Mouse (Mus musculus): Measurements from ENCODE around the gene Fbxl18. TPM values are rescaled to one million over a fixed set of nuclear protein-coding genes. Genes with fewer than 3 reads are reported as not detected.

Fbxl18 gene
- polyA plus RNA-seq, 1 experiment from 2014 or later, result 13.0 TPM

DNA sequence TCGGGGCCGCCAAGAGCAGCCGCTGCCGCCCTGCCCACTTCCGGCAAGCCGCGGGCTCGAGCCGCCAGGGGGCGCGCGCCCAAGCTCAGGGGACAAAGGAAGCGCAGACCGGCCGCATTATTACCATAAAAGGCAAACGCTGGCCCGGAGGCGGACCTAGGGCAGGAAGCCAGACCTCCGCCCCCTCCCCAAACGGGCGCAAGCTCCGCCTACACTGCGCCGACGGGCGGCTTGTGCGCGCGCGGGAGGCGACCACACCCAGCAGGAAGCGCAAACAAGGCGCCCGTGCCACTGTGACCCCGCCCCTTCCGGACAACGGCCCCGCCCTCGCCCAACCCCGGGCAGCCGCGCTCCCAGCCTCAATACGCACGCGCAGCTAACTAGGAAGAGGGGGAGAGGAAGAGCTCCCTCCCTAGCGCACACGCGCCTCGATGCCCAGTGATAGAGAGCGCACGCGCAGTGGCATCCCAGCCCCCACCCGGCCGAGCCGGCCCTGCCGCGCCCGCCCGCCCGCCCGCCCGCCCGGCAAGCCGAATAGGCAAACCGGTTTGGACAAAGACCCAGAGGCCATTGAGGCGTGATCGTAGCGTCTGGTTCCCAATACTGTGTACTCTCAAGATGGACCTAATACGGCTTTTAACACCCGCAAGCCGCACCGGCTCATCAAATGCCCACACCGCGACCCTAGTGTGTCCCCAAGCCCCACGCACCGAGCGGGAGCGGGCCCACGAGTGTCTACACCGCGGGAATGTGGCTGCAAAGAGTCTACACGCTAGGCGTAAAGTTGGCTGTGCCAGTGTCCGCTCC is 10.7 kb upstream of the Fbxl18 start:
- Histone ChIP-seq H3K4me1 (replicated peaks) (peaks cover 56% of the 10 kb centered on the region), H3K9me3 (no peaks in the 10 kb centered on the region), H3K4me2 (peak overlapping the region; percentile 76), H3K36me3 (peaks cover 44% of the 10 kb centered on the region), H3K9ac (replicated peaks) (peak overlapping the region; percentile 100), H3K27me3 (no peaks in the 10 kb centered on the region), H3K27ac (peak overlapping the region; percentile 100), H3K4me3 (replicated peaks) (peak overlapping the region; percentile 98)
- peak; percentile 74 for ATAC-seq (ENCODE audit: insufficient number of reproducible peaks, insufficient read depth, low FRiP score, low TSS enrichment, low read depth)
- under 1% methylated on average over 84 of the region's 84 CpGs for WGBS

GRCm38 (mm10) chr5:142905038-142905695 is 9.9 kb upstream of the Fbxl18 start:
- H3K4me1 ChIP-seq (replicated peaks), result peaks cover 55% of the 10 kb centered on the region
- H3K27ac ChIP-seq, result peak overlapping the region; percentile 100
- no peaks in the 10 kb centered on the region for H3K9me3 ChIP-seq
- WGBS, result 7% methylated on average over 27 of the region's 27 CpGs
- peak overlapping the region; percentile 100 for H3K9ac ChIP-seq (replicated peaks)
- peaks cover 50% of the 10 kb centered on the region for H3K36me3 ChIP-seq
- peak overlapping the region; percentile 98 for H3K4me3 ChIP-seq (replicated peaks)
- H3K4me2 ChIP-seq, result peak overlapping the region; percentile 76
- ATAC-seq (ENCODE audit: insufficient number of reproducible peaks, insufficient read depth, low FRiP score, low TSS enrichment, low read depth), result peak; percentile 1
- H3K27me3 ChIP-seq, result no peaks in the 10 kb centered on the region

- ATAC-seq (ENCODE audit: insufficient number of reproducible peaks, insufficient read depth, low FRiP score, low TSS enrichment, low read depth), result no peak
These were observed 9.2 kb upstream of the Fbxl18 start for GRCm38 (mm10) chr5:142904208-142905037.

GRCm38 (mm10) chr5:142903470-142904207 is 8.4 kb upstream of the Fbxl18 start:
- H3K4me3 ChIP-seq (replicated peaks), result peak overlapping the region; percentile 98
- ATAC-seq (ENCODE audit: insufficient number of reproducible peaks, insufficient read depth, low FRiP score, low TSS enrichment, low read depth), result no peak
- no peaks in the 10 kb centered on the region for H3K9me3 ChIP-seq
- H3K4me2 ChIP-seq, result peak overlapping the region; percentile 76
- H3K27ac ChIP-seq, result peak overlapping the region; percentile 100
- WGBS, result 84% methylated on average over 14 of the region's 14 CpGs
- no peaks in the 10 kb centered on the region for H3K27me3 ChIP-seq
- H3K4me1 ChIP-seq (replicated peaks), result peaks cover 40% of the 10 kb centered on the region
- peak overlapping the region; percentile 100 for H3K9ac ChIP-seq (replicated peaks)
- peaks cover 63% of the 10 kb centered on the region for H3K36me3 ChIP-seq

More at GRCm38 (mm10) chr5:142904208-142905037, 9.2 kb upstream of the Fbxl18 start:
- peak overlapping the region; percentile 100 for H3K27ac ChIP-seq
- WGBS, result 80% methylated on average over 19 of the region's 19 CpGs
- peaks cover 48% of the 10 kb centered on the region for H3K4me1 ChIP-seq (replicated peaks)
- peak overlapping the region; percentile 98 for H3K4me3 ChIP-seq (replicated peaks)
- peaks cover 57% of the 10 kb centered on the region for H3K36me3 ChIP-seq
- H3K9me3 ChIP-seq, result no peaks in the 10 kb centered on the region
- no peaks in the 10 kb centered on the region for H3K27me3 ChIP-seq
- H3K9ac ChIP-seq (replicated peaks), result peak overlapping the region; percentile 100
- peak overlapping the region; percentile 76 for H3K4me2 ChIP-seq

DNA sequence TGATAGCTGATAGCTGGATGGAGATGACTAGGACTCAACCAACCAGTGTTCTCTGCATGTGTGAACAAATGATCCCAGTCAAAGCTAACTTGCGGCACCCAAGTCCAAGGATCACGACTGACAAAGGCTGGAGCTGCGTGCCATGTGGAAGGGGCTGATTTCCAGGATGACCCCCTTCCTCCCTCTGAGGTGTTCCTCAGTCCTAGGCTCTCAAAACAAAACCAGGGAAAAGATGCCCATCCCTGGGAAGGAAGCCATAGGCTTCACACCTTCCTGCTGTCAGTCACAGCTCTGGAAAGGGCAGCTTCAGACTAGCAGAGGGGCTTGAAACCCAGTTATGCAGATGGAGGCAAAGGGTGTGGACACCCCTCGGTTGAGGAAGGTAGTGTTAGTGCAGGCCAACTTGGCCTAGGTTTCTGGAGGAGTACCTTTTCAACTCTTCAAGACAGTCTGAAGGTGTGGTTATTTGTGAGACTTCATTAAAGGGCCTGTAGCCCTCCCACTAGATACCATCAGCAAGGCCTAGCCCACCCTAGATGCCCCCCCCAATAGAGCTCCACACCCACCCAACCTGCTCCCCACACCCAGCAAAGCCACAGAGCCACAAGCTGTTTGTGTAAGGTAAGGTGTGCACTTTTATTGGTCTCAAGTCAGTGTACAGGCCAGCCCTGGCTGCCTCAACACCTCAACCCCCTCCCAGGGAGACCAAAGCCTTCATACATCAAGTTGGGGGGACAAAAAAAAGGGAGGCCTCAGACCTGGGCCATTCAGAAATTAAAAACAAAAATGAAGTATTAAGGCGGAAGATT is 7.5 kb upstream of the Fbxl18 start:
- Histone ChIP-seq H3K4me2 (peak overlapping the region; percentile 8), H3K27ac (peak overlapping the region; percentile 73), H3K36me3 (peaks cover 68% of the 10 kb centered on the region), H3K4me3 (replicated peaks) (0 out of 2 replicates have a peak overlapping the region, but pooled peaks have one; percentile 0), H3K4me1 (replicated peaks) (peaks cover 31% of the 10 kb centered on the region), H3K9me3 (no peaks in the 10 kb centered on the region), H3K9ac (replicated peaks) (0 out of 2 replicates have a peak overlapping the region, but pooled peaks have one; percentile 34), H3K27me3 (no peaks in the 10 kb centered on the region)
- WGBS, result 54% methylated on average over 5 of the region's 5 CpGs
- ATAC-seq (ENCODE audit: insufficient number of reproducible peaks, insufficient read depth, low FRiP score, low TSS enrichment, low read depth), result no peak

GRCm38 (mm10) chr5:142901846-142902505 is 6.8 kb upstream of the Fbxl18 start:
- peaks cover 72% of the 10 kb centered on the region for H3K36me3 ChIP-seq

GRCm38 (mm10) chr5:142901355-142901802 is 6.2 kb upstream of the Fbxl18 start:
- H3K9me3 ChIP-seq, result no peaks in the 10 kb centered on the region
- no peak overlapping the region for H3K9ac ChIP-seq (replicated peaks)
- WGBS, result 86% methylated on average over 7 of the region's 7 CpGs
- H3K27ac ChIP-seq, result no peak overlapping the region
- H3K27me3 ChIP-seq, result no peaks in the 10 kb centered on the region
- H3K36me3 ChIP-seq, result peaks cover 72% of the 10 kb centered on the region
- H3K4me3 ChIP-seq (replicated peaks), result no peak overlapping the region
- no peak for ATAC-seq (ENCODE audit: insufficient number of reproducible peaks, insufficient read depth, low FRiP score, low TSS enrichment, low read depth)
- peaks cover 21% of the 10 kb centered on the region for H3K4me1 ChIP-seq (replicated peaks)
- H3K4me2 ChIP-seq, result no peak overlapping the region

More at GRCm38 (mm10) chr5:142901846-142902505, 6.8 kb upstream of the Fbxl18 start:
- no peaks in the 10 kb centered on the region for H3K27me3 ChIP-seq
- no peak overlapping the region for H3K9ac ChIP-seq (replicated peaks)
- no peak for ATAC-seq (ENCODE audit: insufficient number of reproducible peaks, insufficient read depth, low FRiP score, low TSS enrichment, low read depth)
- no peak overlapping the region for H3K4me2 ChIP-seq
- H3K27ac ChIP-seq, result peak overlapping the region; percentile 73
- no peaks in the 10 kb centered on the region for H3K9me3 ChIP-seq
- WGBS, result 48% methylated on average over 4 of the region's 4 CpGs
- H3K4me3 ChIP-seq (replicated peaks), result no peak overlapping the region
- H3K4me1 ChIP-seq (replicated peaks), result peaks cover 23% of the 10 kb centered on the region

GRCm38 (mm10) chr5:142900651-142901050 is 5.4 kb upstream of the Fbxl18 start:
- Histone ChIP-seq H3K36me3 (peaks cover 72% of the 10 kb centered on the region), H3K27ac (no peak overlapping the region), H3K4me1 (replicated peaks) (peaks cover 22% of the 10 kb centered on the region)

GRCm38 (mm10) chr5:142899932-142900533 is 4.8 kb upstream of the Fbxl18 start:
- peaks cover 24% of the 10 kb centered on the region for H3K4me1 ChIP-seq (replicated peaks)
- H3K4me3 ChIP-seq (replicated peaks), result no peak overlapping the region
- no peak overlapping the region for H3K9ac ChIP-seq (replicated peaks)
- WGBS, result 81% methylated on average over 5 of the region's 5 CpGs
- H3K4me2 ChIP-seq, result no peak overlapping the region
- no peak for ATAC-seq (ENCODE audit: insufficient number of reproducible peaks, insufficient read depth, low FRiP score, low TSS enrichment, low read depth)
- H3K27me3 ChIP-seq, result no peaks in the 10 kb centered on the region
- H3K9me3 ChIP-seq, result no peaks in the 10 kb centered on the region
- no peak overlapping the region for H3K27ac ChIP-seq
- peaks cover 66% of the 10 kb centered on the region for H3K36me3 ChIP-seq

More at GRCm38 (mm10) chr5:142900651-142901050, 5.4 kb upstream of the Fbxl18 start:
- WGBS, result 82% methylated on average over 7 of the region's 7 CpGs
- Histone ChIP-seq H3K9ac (replicated peaks) (no peak overlapping the region), H3K4me2 (no peak overlapping the region), H3K27me3 (no peaks in the 10 kb centered on the region), H3K9me3 (no peaks in the 10 kb centered on the region), H3K4me3 (replicated peaks) (no peak overlapping the region)
- no peak for ATAC-seq (ENCODE audit: insufficient number of reproducible peaks, insufficient read depth, low FRiP score, low TSS enrichment, low read depth)
